ENCODE assay signal across 9 mouse cellular contexts in genomic region chr8:71519037-71519825, GRCm38 (mm10). TPM values are rescaled to one million over a fixed set of nuclear protein-coding genes. Genes with fewer than 3 reads are reported as not detected.
DNase-seq lines count a peak whose midpoint lies in the region; ATAC-seq and TF ChIP-seq lines count a peak whose summit lies in the region.
"Not testable (repeated sequence)": the region's sequence is repeated elsewhere in the genome, so short reads cannot be mapped to it uniquely, and the experiment has no call there.
"Had no signal": no experiment of that assay in that cellular context is flagged by ENCODE, and none has a peak within 500 bp of the region (broad histone marks: within the 10 kb centered on the region; RNA-seq: fewer than 3 reads in every experiment).

No protein-coding gene starts in this region.

- POLR2A ChIA-PET in Patski (lab: Charles Lee), result interaction anchor here (0.7 to 0.8 kb wide), 2 partner anchors 23 to 30 kb away, joined by 4 read pairs; no protein-coding TSS in a partner anchor

- not testable (repeated sequence) for H3K4me2 ChIP-seq in forebrain, embryonic 11.5 days (ENCODE audit: low read depth, low read length, severe bottlenecking)

- not testable (repeated sequence) for H3K4me3 ChIP-seq in forebrain, embryonic 11.5 days (ENCODE audit: low read depth, low read length)

- not testable (repeated sequence) for H3K27me3 ChIP-seq in Patski; forebrain, embryonic 11.5 days (ENCODE audit: control insufficient read depth, insufficient read depth, low read length)

- not testable (repeated sequence) for H3K4me1 ChIP-seq in forebrain, embryonic 11.5 days (replicated peaks; ENCODE audit: control insufficient read depth, insufficient read depth, low read length)

- not testable (repeated sequence) for H3K9me3 ChIP-seq in forebrain, embryonic 11.5 days (ENCODE audit: control insufficient read depth, low read length)

- not testable (repeated sequence) for DNase-seq in Patski (ENCODE audit: low read depth, low spot score)
- peak; percentile 57 for DNase-seq in c-Kit-positive CD71-positive TER-119-positive erythroid progenitor cells, embryonic 14.5 days (ENCODE audit: low spot score)
- DNase-seq in forebrain, embryonic 11.5 days (ENCODE audit: low spot score), result peak; percentile 76
- DNase-seq in layer of hippocampus, adult 11-12 months (ENCODE audit: low spot score), result peak; percentile 55
- peak; percentile 72 for DNase-seq in lung, postnatal 25 days (ENCODE audit: low spot score)
- DNase-seq in right cerebral cortex, postnatal 14 days, result peak; percentile 57

- WGBS in forebrain, embryonic 11.5 days, result 39% methylated on average over 9 of the region's 10 CpGs

- CTCF ChIA-PET in Patski (lab: Charles Lee), result interaction anchor here (0.6 to 3.8 kb wide), 17 partner anchors 11 to 76 kb away, joined by 3 to 29 read pairs (median 5); partner anchors contain the start of genes Ano8, Dda1, Mrpl34 and Slc27a1

- ATAC-seq in Patski; forebrain, embryonic 11.5 days (replicated peaks; ENCODE audit: low FRiP score): not testable (repeated sequence)
- peak; percentile 47 to 51; a peak in 1 of 4 replicates for ATAC-seq in hematopoietic stem cell, adult 5-6 weeks (replicated peaks in 1 of 2; ENCODE audit: insufficient read depth in 1 of 2, low FRiP score in 2 of 2, low TSS enrichment in 1 of 2, low read depth in 1 of 2, poor library complexity in 2 of 2, severe bottlenecking in 2 of 2)

- not testable (repeated sequence) for H3K9ac ChIP-seq in forebrain, embryonic 11.5 days (ENCODE audit: low read length)

- in situ Hi-C loops in Patski (cut with MboI; ENCODE audit: low pct_unique_long_range_greater_than_20kb), result not testable (repeated sequence)

- peak; percentile 44 for TF ChIP-seq CTCF in Patski (IDR thresholded peaks at IDR 0.05)

- H3K36me3 ChIP-seq in forebrain, embryonic 11.5 days (ENCODE audit: control insufficient read depth, insufficient read depth, low read length), result not testable (repeated sequence)

- H3K27ac ChIP-seq in forebrain, embryonic 11.5 days (ENCODE audit: low read depth, low read length), result not testable (repeated sequence)

RNA-seq across cellular contexts. Expression of gene Ccdc194, which starts 6.3 kb away (rescaled TPM):
- 0.08 TPM for polyA plus RNA-seq in Patski (2021)
- polyA plus RNA-seq in forebrain, embryonic 11.5 days (2014; fragmentation: Nextera tagmentation; extraction: Ambion mirVana), result 0.29 TPM in 1 of 2 replicates, not detected in the other
- not detected in 2 replicates for total RNA-seq in hematopoietic stem cell, adult 5-6 weeks (2017)
- total RNA-seq: layer of hippocampus, postnatal 36 days had no signal
- polyA plus RNA-seq: macrophage had no signal

RNA-seq across cellular contexts. Expression of gene Plvap, which starts 7.7 kb away (rescaled TPM):
- 0.21 TPM for polyA plus RNA-seq in Patski (2021)
- 42.5 and 43.4 TPM in 2 replicates for polyA plus RNA-seq in forebrain, embryonic 11.5 days (2014; fragmentation: Nextera tagmentation; extraction: Ambion mirVana)
- total RNA-seq in hematopoietic stem cell, adult 5-6 weeks (2017), result 0.38 TPM in 1 of 2 replicates, not detected in the other
- polyA plus RNA-seq: macrophage had no signal

RNA-seq across cellular contexts. Expression of gene Bst2, which starts 18.0 kb away (rescaled TPM):
- polyA plus RNA-seq in Patski (2021), result 141 TPM
- polyA plus RNA-seq in forebrain, embryonic 11.5 days (2014; fragmentation: Nextera tagmentation; extraction: Ambion mirVana), result 3.1 and 4.9 TPM in 2 replicates
- total RNA-seq in hematopoietic stem cell, adult 5-6 weeks (2017), result 65.1 and 74.2 TPM in 2 replicates

RNA-seq across cellular contexts. Expression of gene Mvb12a, which starts 23.5 kb away (rescaled TPM):
- polyA plus RNA-seq in Patski (2021), result 103 TPM
- 50.1 and 62.8 TPM in 2 replicates for polyA plus RNA-seq in forebrain, embryonic 11.5 days (2014; fragmentation: Nextera tagmentation; extraction: Ambion mirVana)
- 37.2 and 60.0 TPM in 2 replicates for total RNA-seq in hematopoietic stem cell, adult 5-6 weeks (2017)

RNA-seq across cellular contexts. Expression of gene Gtpbp3, which starts 31.3 kb away (rescaled TPM):
- 44.1 TPM for polyA plus RNA-seq in Patski (2021)
- polyA plus RNA-seq in forebrain, embryonic 11.5 days (2014; fragmentation: Nextera tagmentation; extraction: Ambion mirVana), result 7.9 and 10.8 TPM in 2 replicates
- 8.8 and 14.1 TPM in 2 replicates for total RNA-seq in hematopoietic stem cell, adult 5-6 weeks (2017)

Comparison
In these comparisons a context has a peak if more than half of its experiments do, and no peak if none do; other contexts are left out.
1. RNA of gene Plvap, which starts 7.7 kb away (polyA plus RNA-seq): 42.5 to 43.4 TPM in forebrain, embryonic 11.5 days; 0.21 TPM in Patski (single experiment); every median in the first group is over 10 times any median in the second.
2. RNA of gene Bst2, which starts 18.0 kb away (polyA plus RNA-seq): 141 TPM in Patski (single experiment); 3.1 to 4.9 TPM in forebrain, embryonic 11.5 days; every median in the first group is over 10 times any median in the second.